11 mouse cellular contexts compared by ENCODE assay signal in the genomic region with DNA sequence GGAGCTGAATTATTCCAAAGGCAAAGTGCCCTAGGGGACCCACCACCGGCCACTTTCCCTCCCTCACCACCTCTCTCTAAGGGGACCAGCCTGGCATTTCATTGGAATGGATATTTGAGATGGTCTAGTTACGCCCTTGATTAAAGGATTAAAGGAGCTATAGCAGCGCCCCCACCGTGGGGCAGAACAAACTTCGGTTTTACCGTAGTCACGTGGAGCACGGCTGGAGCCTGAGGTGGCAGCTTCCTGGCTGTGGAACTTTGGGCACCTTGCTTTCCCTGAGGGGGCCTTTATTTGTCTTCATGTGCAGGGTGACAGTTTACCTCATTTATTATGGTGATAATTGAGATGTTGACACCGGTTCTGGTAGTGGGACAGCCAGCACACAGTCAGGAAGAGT. TPM values are rescaled to one million over a fixed set of nuclear protein-coding genes. Genes with fewer than 3 reads are reported as not detected.
DNase-seq lines count a peak whose midpoint lies in the region; ATAC-seq and TF ChIP-seq lines count a peak whose summit lies in the region.
"Had no signal": no experiment of that assay in that cellular context is flagged by ENCODE, and none has a peak within 500 bp of the region (broad histone marks: within the 10 kb centered on the region; RNA-seq: fewer than 3 reads in every experiment).

No protein-coding gene starts in this region.

- 0 out of 2 replicates have a peak overlapping the region, but pooled peaks have one; percentile 11 for H3K9ac ChIP-seq in kidney, embryonic 15.5 days
- H3K9ac ChIP-seq in embryonic facial prominence, embryonic 15.5 days, result no peak overlapping the region
- H3K9ac ChIP-seq in intestine, postnatal 0 days (ENCODE audit: low read depth, low read length), result no peak overlapping the region
- H3K9ac ChIP-seq in neural tube, embryonic 15.5 days (replicated peaks), result peak overlapping the region; percentile 96; the same call in 1 of the 2 replicates

- H3K4me1 ChIP-seq in kidney, embryonic 15.5 days, result peaks cover 64% of the 10 kb centered on the region
- peaks cover 53% of the 10 kb centered on the region for H3K4me1 ChIP-seq in embryonic facial prominence, embryonic 15.5 days
- peaks cover 25% of the 10 kb centered on the region for H3K4me1 ChIP-seq in intestine, postnatal 0 days (replicated peaks; ENCODE audit: control insufficient read depth, insufficient read depth, low read length)
- H3K4me1 ChIP-seq in neural tube, embryonic 15.5 days, result peaks cover 60% of the 10 kb centered on the region

- ATAC-seq in kidney, embryonic 15.5 days (replicated peaks; ENCODE audit: low FRiP score), result no peak
- no peak for ATAC-seq in embryonic facial prominence, embryonic 15.5 days (ENCODE audit: insufficient number of reproducible peaks, low FRiP score, low TSS enrichment, low read depth)
- ATAC-seq in intestine, postnatal 0 days, result no peak
- no peak for ATAC-seq in neural tube, embryonic 15.5 days (ENCODE audit: low FRiP score)

- H3K27me3 ChIP-seq in kidney, embryonic 15.5 days, result no peaks in the 10 kb centered on the region
- H3K27me3 ChIP-seq in embryonic facial prominence, embryonic 15.5 days, result no peaks in the 10 kb centered on the region
- H3K27me3 ChIP-seq in intestine, postnatal 0 days (replicated peaks; ENCODE audit: control insufficient read depth, insufficient read depth, low read length), result no peaks in the 10 kb centered on the region
- H3K27me3 ChIP-seq in neural tube, embryonic 15.5 days (replicated peaks), result no peaks in the 10 kb centered on the region

- H3K4me3 ChIP-seq in kidney, embryonic 15.5 days (replicated peaks), result no peak overlapping the region
- peak overlapping the region; percentile 95; the same call in 1 of the 2 replicates for H3K4me3 ChIP-seq in embryonic facial prominence, embryonic 15.5 days (replicated peaks)
- H3K4me3 ChIP-seq in intestine, postnatal 0 days (ENCODE audit: low read depth, low read length), result 0 out of 2 replicates have a peak overlapping the region, but pooled peaks have one; percentile 7
- H3K4me3 ChIP-seq in neural tube, embryonic 15.5 days (replicated peaks), result peak overlapping the region; percentile 79
- no peak overlapping the region for H3K4me3 ChIP-seq in layer of hippocampus, adult 2 months

- 0 out of 2 replicates have a peak overlapping the region, but pooled peaks have one; percentile 88 for H3K27ac ChIP-seq in kidney, embryonic 15.5 days
- H3K27ac ChIP-seq in embryonic facial prominence, embryonic 15.5 days (replicated peaks), result 0 out of 2 replicates have a peak overlapping the region, but pooled peaks have one; percentile 17
- peak overlapping the region; percentile 54 for H3K27ac ChIP-seq in intestine, postnatal 0 days (ENCODE audit: low read depth, low read length)
- no peak overlapping the region for H3K27ac ChIP-seq in neural tube, embryonic 15.5 days (replicated peaks)
- H3K27ac ChIP-seq in layer of hippocampus, adult 2 months, result no peak overlapping the region
- H3K27ac ChIP-seq: gastrocnemius, adult 2 months had no signal

- 19% methylated on average over 9 of the region's 9 CpGs for WGBS in kidney, embryonic 15.5 days
- 21% methylated on average over 9 of the region's 9 CpGs for WGBS in embryonic facial prominence, embryonic 15.5 days
- WGBS in intestine, postnatal 0 days, result 35% methylated on average over 9 of the region's 9 CpGs
- 23% methylated on average over 9 of the region's 9 CpGs for WGBS in neural tube, embryonic 15.5 days

- H3K4me2 ChIP-seq in kidney, embryonic 15.5 days, result peak overlapping the region; percentile 79
- peak overlapping the region; percentile 84 for H3K4me2 ChIP-seq in embryonic facial prominence, embryonic 15.5 days (replicated peaks)
- H3K4me2 ChIP-seq in intestine, postnatal 0 days (replicated peaks; ENCODE audit: low read depth), result peak overlapping the region; percentile 77
- H3K4me2 ChIP-seq in neural tube, embryonic 15.5 days, result peak overlapping the region; percentile 93

- H3K9me3 ChIP-seq in kidney, embryonic 15.5 days (replicated peaks), result no peaks in the 10 kb centered on the region
- H3K9me3 ChIP-seq in embryonic facial prominence, embryonic 15.5 days (replicated peaks), result no peaks in the 10 kb centered on the region
- no peaks in the 10 kb centered on the region for H3K9me3 ChIP-seq in intestine, postnatal 0 days (ENCODE audit: control insufficient read depth)
- no peaks in the 10 kb centered on the region for H3K9me3 ChIP-seq in neural tube, embryonic 15.5 days (replicated peaks)

- H3K36me3 ChIP-seq in kidney, embryonic 15.5 days, result no peaks in the 10 kb centered on the region
- H3K36me3 ChIP-seq in embryonic facial prominence, embryonic 15.5 days, result no peaks in the 10 kb centered on the region
- no peaks in the 10 kb centered on the region for H3K36me3 ChIP-seq in intestine, postnatal 0 days (ENCODE audit: control insufficient read depth, insufficient read depth)
- H3K36me3 ChIP-seq in neural tube, embryonic 15.5 days, result no peaks in the 10 kb centered on the region

- DNase-seq in kidney, adult 8-10 months, result no peak
- DNase-seq in right cerebral cortex, adult 2 months (ENCODE audit: low spot score in 2 of 2), result no peak
- no peak for DNase-seq in layer of hippocampus, adult 2 months (ENCODE audit: low spot score in 2 of 2)
- no peak for DNase-seq in adrenal gland, adult 8-10 months
- DNase-seq: gastrocnemius, adult 2 months; left cerebral cortex, postnatal 4 days; right cerebral cortex, adult 18-20 months had no signal

- no peak for TF ChIP-seq CTCF in intestine, postnatal 0 days (IDR thresholded peaks at IDR 0.05; ENCODE audit: low read depth)
- no peak for TF ChIP-seq CTCF in layer of hippocampus, adult 2 months (conservative IDR thresholded peaks at IDR 0.05)

RNA-seq across cellular contexts. Expression of a gene that starts 4.8 kb away (rescaled TPM):
- polyA plus RNA-seq in kidney, embryonic 15.5 days (2015; fragmentation: Nextera tagmentation; extraction: Ambion mirVana), result 20.5 and 21.8 TPM in 2 replicates
- polyA plus RNA-seq in embryonic facial prominence, embryonic 15.5 days (2015; fragmentation: Nextera tagmentation; extraction: Ambion mirVana), result 25.9 and 27.7 TPM in 2 replicates
- 47.1 and 48.9 TPM in 2 replicates for polyA plus RNA-seq in intestine, postnatal 0 days (2015; fragmentation: Nextera tagmentation; extraction: Ambion mirVana)
- 135 and 193 TPM in 2 replicates for polyA plus RNA-seq in neural tube, embryonic 15.5 days (2015; fragmentation: Nextera tagmentation; extraction: Ambion mirVana)
- 100 to 1,000 TPM; 269 to 286 TPM for total RNA-seq in layer of hippocampus, adult 2 months (2021)
- total RNA-seq in adrenal gland, adult 8-10 months (2022), result 100 to 1,000 TPM; 134 to 141 (median 137) TPM

Comparison
In these comparisons a context has a peak if more than half of its experiments do, and no peak if none do; other contexts are left out.
1. H3K27ac ChIP-seq: peak in kidney, embryonic 15.5 days (single experiment), embryonic facial prominence, embryonic 15.5 days (single experiment) and intestine, postnatal 0 days (single experiment); none in neural tube, embryonic 15.5 days (single experiment) and layer of hippocampus, adult 2 months (single experiment).
2. H3K4me3 ChIP-seq: peak in embryonic facial prominence, embryonic 15.5 days (single experiment), intestine, postnatal 0 days (single experiment) and neural tube, embryonic 15.5 days (single experiment); none in kidney, embryonic 15.5 days (single experiment) and layer of hippocampus, adult 2 months (single experiment).
3. H3K9ac ChIP-seq: peak in kidney, embryonic 15.5 days (single experiment) and neural tube, embryonic 15.5 days (single experiment); none in embryonic facial prominence, embryonic 15.5 days (single experiment) and intestine, postnatal 0 days (single experiment).
4. Peak in every context shown above with its lines, with median percentiles within 50 percentile points of each other: H3K4me2 ChIP-seq.